Mouse (Mus musculus) hindbrain, embryonic 10.5 days (tissue): ENCODE data around the gene Det1. TPM values are rescaled to one million over a fixed set of nuclear protein-coding genes. Genes with fewer than 3 reads are reported as not detected.

Experiments
- DNase-seq: peaks from one replicate; pipeline ENCODE4 v3.0.0-alpha.2; 2017; ENCODE audit warnings: low spot score
- H3K27ac ChIP-seq: fragments of 300-500 bp; sonication (generic); 2 replicates; pipeline ENCODE4 v1.5.1; 2016; ENCODE audit warnings: mild to moderate bottlenecking, moderate library complexity
- H3K27me3 ChIP-seq: fragments of 300-500 bp; sonication (generic); 2 replicates; pipeline ENCODE4 v1.6.1; 2016; ENCODE audit warnings: mild to moderate bottlenecking; ENCODE audit not compliant: poor library complexity, insufficient read depth, severe bottlenecking
- H3K36me3 ChIP-seq: fragments of 300-500 bp; sonication (generic); 2 replicates; pipeline ENCODE4 v1.6.1; 2016; ENCODE audit warnings: mild to moderate bottlenecking, moderate library complexity
- H3K4me1 ChIP-seq: fragments of 300-500 bp; sonication (generic); replicated peaks from 2 replicates; pipeline ENCODE4 v1.6.1; 2016; ENCODE audit warnings: mild to moderate bottlenecking
- H3K4me3 ChIP-seq: fragments of 300-500 bp; sonication (generic); 2 replicates; pipeline ENCODE4 v1.5.1; 2016; ENCODE audit warnings: mild to moderate bottlenecking, moderate library complexity
- H3K9me3 ChIP-seq: fragments of 300-500 bp; sonication (generic); 2 replicates; pipeline ENCODE4 v1.6.1; 2016; ENCODE audit warnings: mild to moderate bottlenecking, moderate library complexity
- WGBS: fragments of 180-500 bp; shearing (Covaris S2); methylation state at CpG from one replicate; pipeline ENCODE4 v1.1.7; 2016; 5-methylcytosine and 5-hydroxymethylcytosine counted together
- polyA plus RNA-seq: library from polyadenylated mRNA; unstranded; fragments of >200 nt; fragmentation: Nextera tagmentation; extraction: Ambion mirVana; gene quantifications from 2 replicates; pipeline ENCODE4 v1.2.1, GENCODE M21; 2016

Det1 gene
- polyA plus RNA-seq, 1 experiment from 2014 or later: 20.9 TPM

DNA sequence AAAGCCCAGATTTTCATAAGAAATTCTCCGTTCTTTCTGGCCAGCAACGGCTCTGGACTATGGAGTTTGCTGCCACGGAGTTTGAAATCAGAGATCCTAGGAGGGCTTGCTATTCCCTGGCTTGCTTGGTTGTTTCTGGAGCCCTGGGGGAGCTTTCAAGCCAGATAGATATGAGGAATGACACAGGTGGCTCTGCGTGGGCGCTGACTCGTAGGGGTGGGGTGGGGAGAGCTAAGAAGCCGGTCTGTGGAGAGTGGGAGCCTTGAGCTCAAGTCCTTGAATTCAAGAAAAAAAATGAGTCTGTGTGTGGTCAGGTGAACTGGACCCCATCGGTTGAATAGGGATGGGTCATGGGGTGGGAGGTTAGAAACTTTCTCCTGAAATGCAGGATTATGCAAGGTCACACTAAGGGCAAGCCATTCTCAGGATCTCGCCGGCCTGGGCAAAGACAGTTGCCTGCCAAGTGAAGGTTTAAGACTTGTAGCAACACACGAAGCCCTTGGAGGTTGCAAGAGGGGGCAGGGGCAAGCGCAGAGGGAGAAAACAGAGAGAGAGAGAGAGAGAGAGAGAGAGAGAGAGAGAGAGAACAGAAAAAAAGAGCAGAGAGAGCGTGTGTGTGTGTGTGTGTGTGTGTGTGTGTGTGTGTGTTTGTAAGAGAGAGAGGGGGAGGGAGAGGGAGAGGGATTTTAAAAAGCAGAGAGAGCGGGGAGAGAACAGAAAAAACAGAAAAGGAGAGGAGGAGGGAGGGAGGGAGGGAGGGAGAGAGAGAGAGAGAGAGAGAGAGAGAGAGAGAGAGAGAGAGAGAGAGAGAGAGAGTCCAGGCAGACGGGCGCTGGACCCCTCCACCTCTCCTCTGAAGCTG is 34.8 kb upstream of the Det1 start:
- Histone ChIP-seq H3K27me3 (peaks cover 46% of the 10 kb centered on the region), H3K36me3 (no peaks in the 10 kb centered on the region), H3K4me3 (peak overlapping the region; percentile 57), H3K4me1 (peaks cover 54% of the 10 kb centered on the region), H3K27ac (peak overlapping the region; percentile 86), H3K9me3 (no peaks in the 10 kb centered on the region)
- peak; percentile 27 for DNase-seq
- 14% methylated on average over 14 of the region's 16 CpGs for WGBS

DNA sequence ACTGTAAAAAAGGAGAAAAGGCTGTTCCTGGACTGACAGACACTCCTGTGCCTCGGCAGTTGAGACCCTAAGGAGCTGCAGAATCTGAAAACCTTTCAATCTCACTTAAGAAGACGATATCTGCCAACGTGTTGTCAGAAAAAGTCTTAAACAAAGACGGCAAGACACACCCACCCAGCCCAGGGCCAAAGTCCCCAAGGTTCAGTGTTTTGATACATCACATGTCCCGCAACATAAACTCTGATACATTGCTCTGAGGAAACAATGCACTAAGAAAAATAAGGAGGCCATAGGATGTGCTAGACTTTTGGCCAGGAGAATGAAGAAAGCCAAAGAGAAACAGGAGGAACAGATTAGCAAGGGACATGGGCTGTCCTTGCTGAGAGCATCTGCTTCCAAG is 25.8 kb upstream of the Det1 start:
- Histone ChIP-seq H3K4me3 (no peak overlapping the region), H3K36me3 (no peaks in the 10 kb centered on the region), H3K27ac (no peak overlapping the region), H3K4me1 (no peaks in the 10 kb centered on the region), H3K9me3 (no peaks in the 10 kb centered on the region), H3K27me3 (no peaks in the 10 kb centered on the region)
- WGBS: 82% methylated on average over 5 of the region's 5 CpGs
- no peak for DNase-seq

DNA sequence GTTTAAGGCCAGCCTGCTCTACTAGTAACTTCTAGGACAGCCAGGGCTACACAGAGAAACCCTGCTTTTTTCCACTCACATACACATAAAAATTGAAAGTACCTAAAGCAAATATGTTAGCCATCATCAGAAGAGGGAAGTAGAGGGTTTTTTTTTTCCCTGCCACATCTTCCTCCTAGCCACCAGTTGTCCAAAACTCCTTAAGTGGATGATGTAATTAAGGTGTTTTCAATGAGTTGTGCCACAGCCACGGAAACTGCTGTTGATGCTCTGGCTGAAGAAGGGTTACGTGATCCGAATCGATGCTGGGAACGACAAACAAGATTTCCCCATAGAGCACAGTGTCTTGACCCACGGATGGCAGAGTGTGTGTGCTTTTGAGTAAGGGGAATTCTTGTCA is 25.3 kb upstream of the Det1 start:
- no peak overlapping the region for H3K27ac ChIP-seq
- H3K36me3 ChIP-seq: no peaks in the 10 kb centered on the region
- DNase-seq: no peak
- no peaks in the 10 kb centered on the region for H3K9me3 ChIP-seq
- no peaks in the 10 kb centered on the region for H3K27me3 ChIP-seq
- 86% methylated on average over 6 of the region's 6 CpGs for WGBS
- H3K4me3 ChIP-seq: no peak overlapping the region
- no peaks in the 10 kb centered on the region for H3K4me1 ChIP-seq

DNA sequence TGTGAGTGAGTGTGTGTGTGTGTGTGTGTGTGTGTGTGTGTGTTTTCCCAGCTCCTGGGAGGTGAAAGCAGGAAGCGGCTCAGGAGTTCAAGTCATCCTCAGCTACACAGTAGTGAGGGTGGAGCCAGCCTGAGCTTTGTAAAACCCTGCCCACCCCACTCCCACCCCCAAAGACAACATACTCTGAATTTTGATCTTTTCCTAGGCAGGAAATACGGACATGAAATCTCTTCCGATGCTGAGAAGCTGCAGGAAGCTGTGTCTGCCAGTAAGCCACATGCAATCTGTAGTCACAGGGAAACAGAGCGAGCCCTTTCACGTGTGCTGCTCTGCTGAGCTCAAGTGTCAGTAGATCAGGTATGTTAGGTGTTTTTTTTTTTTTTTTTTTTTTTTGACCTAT is 21.7 kb upstream of the Det1 start:
- Histone ChIP-seq H3K4me1 (peaks cover 3% of the 10 kb centered on the region; the same call in 1 of the 2 replicates), H3K9me3 (no peaks in the 10 kb centered on the region), H3K27me3 (no peaks in the 10 kb centered on the region), H3K4me3 (no peak overlapping the region), H3K27ac (no peak overlapping the region), H3K36me3 (no peaks in the 10 kb centered on the region)
- no peak for DNase-seq
- 81% methylated on average over 5 of the region's 5 CpGs for WGBS

DNA sequence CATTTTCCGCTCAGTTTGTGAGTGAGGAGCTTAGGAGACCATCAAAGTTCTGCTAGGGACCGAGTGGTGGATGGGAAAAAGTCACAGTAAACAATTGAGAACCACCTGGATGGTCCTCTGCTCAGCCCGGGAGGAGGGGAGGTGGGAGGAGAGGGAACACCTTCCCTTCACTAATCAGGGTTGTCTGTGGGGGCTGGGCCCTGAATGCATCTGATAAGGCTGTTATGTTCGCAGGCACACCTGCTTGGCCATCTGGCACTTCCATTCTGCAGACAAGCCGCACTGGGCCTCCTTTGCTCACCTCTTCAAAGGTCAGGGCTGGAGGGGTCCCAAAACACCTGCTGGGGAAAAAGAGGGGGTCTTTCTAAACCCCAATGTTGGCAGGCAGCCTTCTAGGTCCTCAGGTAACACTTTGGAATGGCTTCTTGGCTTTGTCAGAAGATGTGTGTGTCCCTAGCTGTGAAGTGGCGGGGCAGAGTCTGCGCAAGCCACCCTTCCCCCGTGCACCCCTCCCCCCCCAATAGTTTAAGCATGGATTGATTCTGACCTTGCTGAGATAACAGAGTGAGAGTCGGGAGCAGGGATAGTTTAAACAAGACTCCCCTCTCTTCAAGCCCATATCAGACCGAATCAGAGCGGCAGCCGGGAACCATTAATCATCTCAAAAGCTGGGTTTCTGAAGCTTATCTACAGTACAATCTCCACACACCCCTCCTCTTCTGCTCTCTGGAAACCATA is 18.3 kb upstream of the Det1 start:
- no peak overlapping the region for H3K27ac ChIP-seq
- no peak for DNase-seq
- peaks cover 3% of the 10 kb centered on the region; the same call in 1 of the 2 replicates for H3K4me1 ChIP-seq
- WGBS: 65% methylated on average over 12 of the region's 12 CpGs
- H3K27me3 ChIP-seq: no peaks in the 10 kb centered on the region
- H3K9me3 ChIP-seq: no peaks in the 10 kb centered on the region
- no peak overlapping the region for H3K4me3 ChIP-seq
- no peaks in the 10 kb centered on the region for H3K36me3 ChIP-seq

DNA sequence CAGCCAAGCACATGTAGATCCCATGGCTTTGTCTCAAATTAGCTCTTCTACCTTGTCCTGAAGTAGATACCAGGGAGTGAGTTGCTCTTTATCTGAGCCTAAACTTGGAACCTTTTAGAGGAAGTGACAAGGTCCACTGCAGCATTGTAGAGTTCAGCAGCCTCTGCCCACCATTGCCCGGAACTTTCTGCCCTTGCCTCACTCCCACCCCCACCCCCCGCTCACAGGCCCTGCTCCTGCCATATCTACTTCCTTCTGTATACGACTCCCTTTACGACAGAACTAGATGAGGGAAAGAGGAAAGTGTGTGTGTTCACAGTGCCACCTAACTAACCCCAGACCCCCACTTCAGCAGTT is 17.4 kb upstream of the Det1 start:
- DNase-seq: no peak
- 88% methylated on average over 4 of the region's 4 CpGs for WGBS
- no peaks in the 10 kb centered on the region for H3K27me3 ChIP-seq
- H3K36me3 ChIP-seq: no peaks in the 10 kb centered on the region
- H3K9me3 ChIP-seq: no peaks in the 10 kb centered on the region
- H3K27ac ChIP-seq: no peak overlapping the region
- H3K4me3 ChIP-seq: no peak overlapping the region
- peaks cover 3% of the 10 kb centered on the region; the same call in 1 of the 2 replicates for H3K4me1 ChIP-seq

DNA sequence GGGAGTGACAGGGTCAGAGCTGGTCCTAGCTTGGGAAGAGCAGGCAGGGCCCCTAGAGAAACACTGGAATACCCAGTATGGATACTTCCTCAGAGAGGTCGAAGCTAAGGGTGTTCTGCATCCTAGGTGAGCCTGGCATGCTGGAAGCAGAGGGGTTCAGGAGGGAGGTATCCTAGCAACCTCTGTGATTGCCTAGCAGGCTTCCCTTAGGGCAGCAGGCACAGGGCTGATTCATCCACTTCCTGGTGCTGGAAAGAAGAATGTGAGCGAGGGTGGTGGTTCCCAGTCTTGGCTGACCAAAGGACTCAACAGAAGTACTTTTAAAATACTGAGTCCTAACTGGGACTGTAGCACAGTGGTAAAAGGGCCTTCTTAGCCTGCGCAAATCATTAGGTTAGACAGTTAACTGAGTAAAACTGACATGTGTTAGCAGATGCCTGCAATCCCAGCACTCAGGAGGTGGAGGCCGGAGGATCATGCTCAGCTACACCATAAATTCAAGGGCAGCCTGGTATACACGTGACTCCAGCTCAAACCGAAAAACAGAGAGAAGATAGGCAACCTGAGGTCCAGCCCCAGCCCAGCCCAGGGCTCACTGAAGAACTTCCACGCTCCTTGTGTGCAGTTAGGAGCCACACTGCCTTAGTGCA is 16.9 kb upstream of the Det1 start:
- WGBS: 72% methylated on average over 7 of the region's 7 CpGs
- Histone ChIP-seq H3K4me3 (no peak overlapping the region), H3K27ac (no peak overlapping the region), H3K36me3 (no peaks in the 10 kb centered on the region), H3K27me3 (no peaks in the 10 kb centered on the region), H3K9me3 (no peaks in the 10 kb centered on the region), H3K4me1 (peaks cover 3% of the 10 kb centered on the region; the same call in 1 of the 2 replicates)
- DNase-seq: no peak

DNA sequence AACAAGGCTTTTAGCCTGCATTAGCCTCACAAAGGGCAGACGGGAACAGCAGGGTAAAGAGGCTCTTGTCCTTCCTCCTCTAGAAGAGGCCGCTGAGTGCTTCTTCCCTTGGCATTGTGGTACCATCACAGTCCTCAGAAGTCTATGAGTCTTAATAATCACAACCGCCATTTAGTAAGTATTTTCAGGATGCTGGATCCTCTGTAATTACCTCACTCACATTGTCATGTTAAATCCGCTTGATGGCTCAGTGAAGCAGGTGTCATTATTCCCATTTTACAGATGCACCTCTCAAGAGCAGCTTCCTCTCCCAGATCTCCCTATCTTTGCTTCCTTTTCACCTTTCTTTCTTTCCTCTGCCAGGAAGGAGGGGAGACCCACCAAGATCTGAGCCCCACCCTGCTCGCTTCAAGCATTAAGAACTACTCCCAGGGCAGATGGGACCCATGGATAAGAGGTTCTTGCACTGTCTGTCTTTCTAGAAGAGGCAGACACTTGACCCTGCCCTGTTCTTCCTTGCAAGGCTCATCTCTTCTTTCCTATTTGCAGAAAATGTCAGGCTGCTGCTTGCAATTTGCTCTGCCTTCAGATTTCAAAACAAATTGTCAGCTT is 8.1 kb upstream of the Det1 start:
- Histone ChIP-seq H3K27me3 (no peaks in the 10 kb centered on the region), H3K36me3 (no peaks in the 10 kb centered on the region), H3K4me3 (no peak overlapping the region), H3K27ac (no peak overlapping the region), H3K4me1 (no peaks in the 10 kb centered on the region), H3K9me3 (no peaks in the 10 kb centered on the region)
- WGBS: 65% methylated on average over 5 of the region's 5 CpGs
- DNase-seq: no peak

DNA sequence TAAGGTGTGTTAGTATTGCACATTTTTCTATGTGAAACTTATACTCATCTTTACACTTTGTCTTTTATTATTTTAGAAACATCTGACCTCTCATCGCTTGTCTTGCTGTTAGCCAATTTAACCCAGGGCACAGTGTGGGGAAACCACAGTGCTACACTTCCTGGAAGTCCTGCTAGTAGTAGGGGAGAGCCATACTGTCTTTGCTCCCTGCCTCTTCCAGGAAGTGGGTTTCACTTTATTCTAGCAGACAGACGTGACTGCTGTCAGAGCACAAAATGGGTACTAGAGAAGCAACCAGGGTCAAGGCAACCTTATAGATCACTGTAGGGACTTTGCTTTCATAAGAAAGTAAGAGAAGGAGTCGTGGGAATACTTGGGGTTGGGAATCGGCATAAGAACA is 7.0 kb upstream of the Det1 start:
- no peak overlapping the region for H3K27ac ChIP-seq
- no peak overlapping the region for H3K4me3 ChIP-seq
- H3K36me3 ChIP-seq: no peaks in the 10 kb centered on the region
- H3K27me3 ChIP-seq: no peaks in the 10 kb centered on the region
- no peaks in the 10 kb centered on the region for H3K4me1 ChIP-seq
- 73% methylated on average over 4 of the region's 4 CpGs for WGBS
- no peaks in the 10 kb centered on the region for H3K9me3 ChIP-seq
- DNase-seq: no peak

DNA sequence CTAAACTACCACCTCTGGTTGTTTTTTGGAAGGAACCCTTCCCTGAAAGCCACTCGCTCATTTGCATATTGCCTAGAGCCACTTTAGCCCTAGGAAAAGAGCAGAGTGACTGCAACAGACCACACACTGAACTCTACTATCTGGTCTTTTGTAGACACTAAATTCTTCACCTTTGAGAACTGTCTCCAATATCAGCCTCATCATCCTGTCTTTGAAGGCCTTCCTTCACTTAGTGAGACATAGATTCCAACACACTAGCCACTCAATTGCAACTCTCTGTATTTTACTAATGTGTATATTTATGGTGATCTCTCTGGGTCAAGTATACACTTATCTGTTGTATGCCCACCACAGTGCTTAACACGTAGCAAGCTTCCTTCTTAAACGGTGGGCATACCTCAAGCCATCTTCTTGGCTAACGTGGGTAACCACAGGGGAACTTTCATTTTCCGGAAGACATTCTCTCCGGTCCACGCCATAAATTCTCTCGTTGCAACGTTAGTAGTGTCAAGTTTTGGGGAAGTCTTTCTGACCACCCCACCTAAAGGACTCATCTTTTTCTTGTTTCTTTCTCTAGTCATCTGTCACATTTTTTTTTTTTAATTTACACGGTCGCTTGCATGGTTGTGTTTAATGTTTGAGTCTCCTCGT is 872 bp downstream of the Det1 start:
- peaks cover 30% of the 10 kb centered on the region for H3K36me3 ChIP-seq
- H3K27ac ChIP-seq: peak overlapping the region; percentile 97
- no peak for DNase-seq

DNA sequence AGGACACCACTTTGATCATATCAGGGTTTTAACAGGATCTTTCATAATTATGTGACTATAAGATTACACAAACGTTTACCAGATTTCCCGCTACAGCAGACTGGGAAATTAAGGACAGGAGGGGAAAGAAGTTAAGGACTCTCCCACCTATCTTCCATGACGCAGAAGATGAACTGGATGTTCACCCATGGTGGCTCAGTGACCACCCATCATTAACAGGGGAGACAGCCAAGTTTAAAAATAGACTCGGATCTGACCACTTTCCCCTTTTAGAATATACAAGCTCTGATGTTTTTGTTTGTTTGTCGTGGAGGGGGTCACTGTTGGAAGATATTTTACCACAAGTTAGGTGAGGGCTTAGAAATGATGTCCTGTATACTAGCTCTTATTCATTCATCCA is 5.5 kb downstream of the Det1 start:
- no peaks in the 10 kb centered on the region for H3K27me3 ChIP-seq
- DNase-seq: no peak
- no peak overlapping the region for H3K4me3 ChIP-seq
- H3K27ac ChIP-seq: no peak overlapping the region
- peaks cover 66% of the 10 kb centered on the region for H3K36me3 ChIP-seq
- H3K4me1 ChIP-seq: peaks cover 11% of the 10 kb centered on the region
- 89% methylated on average over 5 of the region's 5 CpGs for WGBS
- no peaks in the 10 kb centered on the region for H3K9me3 ChIP-seq

More for the DNA sequence above, 872 bp downstream of the Det1 start:
- H3K4me3 ChIP-seq: peak overlapping the region; percentile 89
- WGBS: 43% methylated on average over 12 of the region's 12 CpGs
- peaks cover 17% of the 10 kb centered on the region for H3K4me1 ChIP-seq
- H3K9me3 ChIP-seq: no peaks in the 10 kb centered on the region
- H3K27me3 ChIP-seq: no peaks in the 10 kb centered on the region

DNA sequence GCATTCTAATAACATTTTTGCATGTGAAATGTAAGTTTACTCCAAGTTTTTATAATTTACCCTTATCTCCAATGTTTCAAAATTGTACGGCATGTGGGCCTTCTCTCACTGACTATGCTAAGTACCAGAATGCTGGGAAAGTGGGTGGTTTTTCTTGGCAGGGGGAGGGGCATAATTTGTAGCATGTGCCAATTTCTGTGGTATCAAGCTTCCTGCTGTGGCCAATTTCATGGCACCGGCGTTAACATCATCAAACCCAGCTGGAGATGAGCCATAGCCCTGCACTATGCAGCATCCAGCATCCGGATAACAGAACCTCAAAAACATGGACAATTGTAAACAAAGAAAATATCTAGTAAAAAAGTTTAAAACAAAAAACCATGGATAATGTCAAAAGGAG is 9.8 kb downstream of the Det1 start:
- no peak for DNase-seq
- Histone ChIP-seq H3K4me1 (no peaks in the 10 kb centered on the region), H3K36me3 (peaks cover 73% of the 10 kb centered on the region), H3K4me3 (no peak overlapping the region), H3K27me3 (no peaks in the 10 kb centered on the region), H3K27ac (no peak overlapping the region), H3K9me3 (no peaks in the 10 kb centered on the region)
- WGBS: 73% methylated on average over 4 of the region's 4 CpGs
